Mouse (Mus musculus) brown adipose tissue, adult 24 weeks (tissue): ENCODE data around the gene Frem2. TPM values are rescaled to one million over a fixed set of nuclear protein-coding genes. Genes with fewer than 3 reads are reported as not detected.
A peak's percentile ranks its signal among the peaks of the same experiment; 100 is the strongest.

Experiments used
- H3K27ac ChIP-seq: fragments of 200-500 bp; replicated peaks from 2 replicates; pipeline ENCODE4 v1.5.1; 2012; ENCODE audit warnings: low read depth, mild to moderate bottlenecking, low read length
- H3K4me1 ChIP-seq: fragments of 200-500 bp; 2 replicates; pipeline ENCODE4 v1.6.1; 2012; ENCODE audit warnings: low read length, mixed read lengths; ENCODE audit not compliant: control insufficient read depth, insufficient read depth, insufficient read length
- H3K4me3 ChIP-seq: fragments of 200-500 bp; 2 replicates; pipeline ENCODE4 v1.5.1; 2012; ENCODE audit warnings: low read depth, mild to moderate bottlenecking, low read length, moderate library complexity; ENCODE audit not compliant: insufficient read depth
- polyA plus RNA-seq: library from polyadenylated mRNA; stranded (reverse); fragments of >200 nt; gene quantifications from 2 replicates; pipeline ENCODE4 v1.2.4, GENCODE M21; 2012; ENCODE audit not compliant: missing spikeins, insufficient read depth, insufficient read length

Frem2 gene
- polyA plus RNA-seq, result not detected in 2 replicates

DNA sequence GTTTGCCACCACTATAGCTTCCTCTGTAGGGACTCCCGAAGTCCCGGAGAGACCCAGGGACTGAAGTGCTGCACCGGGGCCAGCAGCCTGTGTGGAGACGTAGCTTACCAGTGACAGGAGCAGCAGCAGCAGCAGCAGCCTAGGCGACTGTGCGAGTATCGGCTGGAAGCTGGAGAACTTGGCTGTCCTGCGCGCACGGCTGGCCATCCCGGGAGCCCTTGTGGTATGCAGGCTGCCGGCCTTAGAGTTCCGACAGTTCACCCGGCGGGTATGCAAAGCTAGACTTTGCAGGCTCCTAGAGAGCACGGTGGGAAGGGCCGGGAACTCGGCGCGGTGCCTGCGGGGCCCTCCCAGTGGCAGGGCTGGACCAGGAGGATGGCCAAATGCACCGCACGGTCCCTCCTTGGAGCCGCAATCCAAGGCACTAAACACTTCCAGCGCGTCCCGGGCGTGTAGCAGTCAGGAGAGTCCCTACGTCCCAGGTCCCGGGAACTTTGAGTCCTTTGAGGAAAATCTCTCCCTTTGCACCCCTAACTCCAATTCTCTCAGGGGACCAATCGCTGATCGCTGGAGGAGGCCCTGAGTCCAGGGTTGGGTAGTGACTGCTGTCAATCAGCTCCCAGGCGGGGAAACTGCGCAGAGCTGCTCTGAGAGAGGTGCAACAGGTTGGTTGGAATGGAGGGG, at the start of gene Frem2:
Gene Frem2, minus strand, starts transcription at position 478 of the 684 bp plus-strand sequence.
- Histone ChIP-seq H3K27ac (no peak within 1 kb of the TSS), H3K4me1 (no peaks in the 10 kb centered on the region; the same call in 1 of the 2 replicates), H3K4me3 (peak within 1 kb of the TSS; percentile 47)

DNA sequence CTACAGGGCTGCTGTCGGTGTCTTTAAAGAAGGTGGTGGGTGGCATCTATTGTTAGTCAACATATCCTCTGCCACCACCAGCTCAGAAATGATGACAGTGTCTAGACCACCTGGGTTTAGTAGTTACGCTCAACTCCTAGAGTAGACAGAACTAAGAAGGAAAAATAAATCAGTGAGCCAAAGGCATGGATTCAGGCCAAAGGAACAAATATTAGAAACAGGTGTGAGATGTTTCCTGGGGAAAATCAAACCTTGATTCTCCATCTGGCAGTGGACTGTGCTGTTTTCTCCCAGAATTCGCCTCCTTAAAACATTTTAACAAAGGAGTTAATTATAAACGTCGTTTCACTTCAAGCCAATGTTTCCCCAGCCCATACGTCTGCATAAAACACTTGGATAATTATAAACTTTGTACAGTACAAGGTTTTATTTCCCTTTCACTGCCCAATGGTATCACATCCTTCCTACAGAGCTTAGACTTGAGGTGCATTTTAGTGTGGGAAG, 48.9 kb upstream of the Frem2 start:
- Histone ChIP-seq H3K4me3 (no peak overlapping the region), H3K4me1 (no peaks in the 10 kb centered on the region), H3K27ac (no peak overlapping the region)

DNA sequence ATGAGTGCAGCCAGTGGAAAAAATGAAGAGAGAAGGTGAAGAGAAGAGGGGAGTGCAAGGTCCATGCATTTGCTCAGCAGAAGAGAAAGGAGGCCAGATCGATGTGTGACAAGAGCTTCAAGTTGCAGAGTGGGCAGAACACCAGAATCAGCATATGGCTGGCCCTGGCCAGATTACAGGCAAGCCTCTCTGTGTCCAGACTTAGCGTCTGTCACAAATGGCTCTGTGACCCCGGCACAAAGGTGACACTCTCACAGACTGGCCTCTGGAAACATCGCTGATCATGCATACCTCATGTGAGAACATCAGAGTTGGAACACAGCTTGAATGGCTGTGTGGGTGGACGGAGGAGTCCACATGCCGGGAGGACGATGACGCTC, 46.0 kb upstream of the Frem2 start:
- no peaks in the 10 kb centered on the region for H3K4me1 ChIP-seq
- no peak overlapping the region for H3K4me3 ChIP-seq
- H3K27ac ChIP-seq, result no peak overlapping the region

DNA sequence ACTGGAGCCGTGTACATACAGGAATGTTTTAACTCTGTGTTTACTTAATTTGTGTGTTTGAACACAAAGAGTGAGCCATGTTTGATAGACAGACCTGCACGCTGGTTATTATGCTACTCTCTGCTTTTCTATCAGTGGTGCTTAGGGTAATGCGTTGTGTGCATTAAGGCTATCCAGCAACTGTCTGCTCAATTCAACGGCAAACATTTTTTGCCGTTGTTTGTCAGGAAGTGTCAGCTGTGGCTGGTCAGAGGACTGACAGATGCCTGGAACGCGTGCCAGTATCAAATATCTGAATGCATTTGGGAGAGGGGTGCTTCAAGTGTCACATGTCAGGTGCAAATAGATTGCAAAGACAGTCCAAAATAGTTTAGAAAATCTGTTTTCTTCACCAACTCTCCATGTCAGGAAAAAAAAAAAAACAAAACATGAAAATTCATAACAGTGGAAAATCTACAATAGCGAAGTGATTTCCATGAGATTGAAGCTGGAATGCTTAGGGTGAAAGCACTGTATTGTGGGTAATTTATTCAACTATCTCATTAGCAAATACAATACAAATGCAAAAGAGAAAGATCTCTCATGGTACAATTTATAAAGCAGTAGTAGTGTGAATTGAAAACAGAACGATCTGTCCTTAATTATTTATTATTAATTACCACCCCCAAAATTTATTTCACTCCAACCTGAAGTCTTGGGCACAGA, 45.4 kb upstream of the Frem2 start:
- Histone ChIP-seq H3K4me1 (no peaks in the 10 kb centered on the region), H3K4me3 (no peak overlapping the region), H3K27ac (no peak overlapping the region)

DNA sequence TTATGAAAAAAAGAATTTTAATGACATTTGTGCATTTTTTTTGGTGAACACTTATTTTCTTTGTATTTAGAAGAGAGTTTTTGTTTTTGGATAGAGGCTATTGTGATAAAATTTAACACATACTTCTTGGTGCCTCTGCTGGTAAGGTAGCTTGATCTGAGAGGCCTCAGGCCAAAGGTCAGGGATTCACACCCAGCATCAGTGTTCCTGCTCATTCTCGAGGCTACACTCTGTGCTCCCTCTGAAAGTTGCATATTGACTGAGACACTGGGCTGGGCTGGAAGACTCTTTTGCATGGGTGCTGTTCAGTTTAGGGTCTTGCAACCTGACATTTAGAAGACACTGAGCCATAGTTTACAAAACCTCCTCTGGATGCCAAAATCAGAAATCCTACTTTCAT, 44.8 kb upstream of the Frem2 start:
- Histone ChIP-seq H3K4me3 (no peak overlapping the region), H3K4me1 (no peaks in the 10 kb centered on the region), H3K27ac (no peak overlapping the region)

DNA sequence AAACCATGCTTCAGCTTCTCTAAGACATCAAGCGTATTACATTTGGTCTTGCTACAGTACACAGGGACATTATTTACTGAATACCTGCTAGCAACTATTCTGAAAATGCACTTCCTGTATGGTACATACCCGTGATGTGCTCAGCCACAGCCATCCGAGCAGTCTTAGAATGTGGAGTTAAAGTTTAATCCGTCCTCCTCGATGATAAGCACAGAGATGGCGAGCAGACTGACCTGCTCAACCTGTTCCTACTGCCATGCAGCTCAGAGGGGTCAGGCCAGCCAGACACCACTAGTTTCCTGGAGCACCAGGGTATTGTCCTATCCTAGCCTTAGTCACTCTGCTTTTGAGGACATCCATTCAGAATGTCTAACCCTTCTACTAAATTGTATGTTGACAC, 30.6 kb upstream of the Frem2 start:
- Histone ChIP-seq H3K4me3 (no peak overlapping the region), H3K4me1 (no peaks in the 10 kb centered on the region), H3K27ac (no peak overlapping the region)

DNA sequence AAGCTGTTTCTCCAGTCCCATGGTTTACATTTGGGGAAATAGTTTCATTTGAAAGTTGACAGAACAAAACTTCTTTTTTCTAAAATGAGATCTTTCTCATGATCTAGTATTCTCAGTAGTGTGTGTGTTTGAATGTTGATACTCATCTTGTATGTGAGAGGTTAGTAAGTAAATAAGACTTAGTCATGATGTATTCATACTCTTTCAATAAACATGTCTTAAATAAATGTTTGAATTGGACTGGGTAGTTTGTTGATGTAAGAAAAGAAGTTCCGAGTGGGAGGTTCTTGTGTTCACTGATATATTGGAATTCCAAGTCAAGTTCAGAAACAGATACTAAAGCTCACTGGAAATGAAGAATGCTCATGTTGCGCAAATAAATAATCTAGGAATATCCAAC, 25.1 kb upstream of the Frem2 start:
- Histone ChIP-seq H3K27ac (no peak overlapping the region), H3K4me3 (no peak overlapping the region), H3K4me1 (no peaks in the 10 kb centered on the region)

DNA sequence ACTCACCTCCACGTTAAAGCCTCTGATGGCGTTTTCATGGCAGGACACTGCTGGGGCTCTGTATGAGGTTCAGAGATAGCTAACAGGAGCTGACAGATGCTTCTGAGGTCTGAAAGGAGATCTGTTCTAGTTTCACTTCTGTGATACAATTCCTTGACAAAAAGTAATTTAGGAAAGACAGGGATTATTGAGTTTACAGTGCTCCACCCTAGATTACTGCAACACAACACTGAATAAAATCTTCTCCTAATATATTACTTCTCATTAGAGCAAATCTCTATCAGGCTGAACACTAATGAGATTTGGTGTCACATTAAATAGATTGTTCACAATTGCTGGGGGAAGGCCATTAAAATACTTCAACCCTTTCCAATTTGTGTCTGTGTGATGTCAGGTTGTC, 23.7 kb upstream of the Frem2 start:
- Histone ChIP-seq H3K27ac (no peak overlapping the region), H3K4me1 (no peaks in the 10 kb centered on the region), H3K4me3 (no peak overlapping the region)

DNA sequence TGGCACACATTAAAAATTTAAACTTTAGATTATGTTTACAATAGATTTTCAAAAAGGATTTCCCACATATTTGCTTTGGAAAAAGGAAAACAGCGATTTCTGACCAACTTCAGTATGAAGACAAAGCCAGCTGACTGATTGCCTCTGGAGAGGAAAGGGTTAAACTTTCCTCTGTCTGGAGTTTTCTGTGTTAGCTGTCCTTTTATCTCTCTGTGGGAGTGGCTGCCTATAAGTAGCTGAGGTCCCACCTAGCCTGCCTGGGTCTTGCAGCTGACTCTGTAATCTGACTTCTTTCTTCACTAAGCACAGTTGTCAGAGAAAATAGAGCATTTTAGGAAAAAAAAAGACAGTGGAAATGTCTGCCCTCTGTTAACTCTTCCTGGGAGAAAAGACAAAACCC, 17.1 kb upstream of the Frem2 start:
- Histone ChIP-seq H3K27ac (no peak overlapping the region), H3K4me3 (no peak overlapping the region), H3K4me1 (no peaks in the 10 kb centered on the region)

DNA sequence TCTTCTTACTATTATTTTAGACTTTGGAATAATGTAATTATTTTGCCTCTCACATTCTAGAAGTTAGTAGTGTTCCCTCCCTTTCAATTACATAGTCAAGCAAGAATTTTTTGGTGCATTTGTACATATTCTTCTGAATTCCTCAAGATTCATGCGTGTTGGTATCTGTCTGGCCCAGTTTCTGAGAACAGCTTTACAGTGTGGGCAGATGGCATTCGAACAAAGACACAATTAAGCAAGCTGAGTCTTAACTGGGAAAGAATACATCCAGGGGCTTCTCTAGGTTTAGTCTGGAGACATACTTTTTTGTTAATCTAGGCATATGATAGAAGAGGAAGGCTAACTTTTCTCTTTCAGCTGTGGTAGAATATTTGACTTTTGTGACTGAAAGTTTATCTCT, 12.6 kb upstream of the Frem2 start:
- Histone ChIP-seq H3K4me3 (no peak overlapping the region), H3K4me1 (no peaks in the 10 kb centered on the region), H3K27ac (no peak overlapping the region)

DNA sequence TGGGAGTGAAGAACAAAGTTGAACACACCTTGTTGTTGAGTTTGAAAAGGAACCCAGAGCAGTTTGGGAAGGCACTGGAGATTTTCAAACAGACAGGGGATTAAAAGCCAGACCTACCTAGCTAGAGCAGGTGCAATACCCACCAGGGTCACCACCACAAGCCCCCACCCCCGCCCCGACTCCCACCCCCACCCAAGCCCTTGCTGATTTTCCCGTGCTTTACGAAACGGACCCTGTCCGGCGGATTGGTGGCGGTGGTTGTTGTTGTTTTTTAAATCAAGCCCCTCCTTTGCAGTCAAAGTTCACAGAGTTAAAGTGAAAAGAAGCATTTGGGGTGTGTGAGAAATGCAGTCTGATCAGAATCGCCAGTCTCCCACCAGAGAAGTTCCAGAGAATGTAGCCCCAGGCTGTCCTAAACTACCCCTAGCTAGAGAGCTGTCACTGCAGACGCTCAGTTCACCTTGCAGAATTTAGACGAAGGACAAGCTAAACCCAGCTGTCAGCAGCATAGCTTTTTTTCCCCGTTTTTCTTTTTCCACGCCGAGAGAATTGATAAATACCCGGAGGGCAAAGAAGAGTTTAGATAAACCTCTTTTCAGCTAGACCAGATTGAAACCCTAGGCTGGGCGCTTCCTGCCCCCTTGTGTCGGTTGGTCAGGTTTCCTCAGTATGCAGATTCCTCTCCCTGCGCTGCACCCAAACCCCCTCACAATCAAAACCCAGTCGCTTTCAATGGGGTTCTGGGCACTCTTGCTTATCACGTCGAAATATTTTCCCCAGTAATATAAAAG, 784 bp upstream of the Frem2 start:
- H3K4me1 ChIP-seq, result no peaks in the 10 kb centered on the region; the same call in 1 of the 2 replicates
- peak overlapping the region; percentile 47; the same call in 1 of the 2 replicates for H3K4me3 ChIP-seq
- no peak overlapping the region for H3K27ac ChIP-seq

DNA sequence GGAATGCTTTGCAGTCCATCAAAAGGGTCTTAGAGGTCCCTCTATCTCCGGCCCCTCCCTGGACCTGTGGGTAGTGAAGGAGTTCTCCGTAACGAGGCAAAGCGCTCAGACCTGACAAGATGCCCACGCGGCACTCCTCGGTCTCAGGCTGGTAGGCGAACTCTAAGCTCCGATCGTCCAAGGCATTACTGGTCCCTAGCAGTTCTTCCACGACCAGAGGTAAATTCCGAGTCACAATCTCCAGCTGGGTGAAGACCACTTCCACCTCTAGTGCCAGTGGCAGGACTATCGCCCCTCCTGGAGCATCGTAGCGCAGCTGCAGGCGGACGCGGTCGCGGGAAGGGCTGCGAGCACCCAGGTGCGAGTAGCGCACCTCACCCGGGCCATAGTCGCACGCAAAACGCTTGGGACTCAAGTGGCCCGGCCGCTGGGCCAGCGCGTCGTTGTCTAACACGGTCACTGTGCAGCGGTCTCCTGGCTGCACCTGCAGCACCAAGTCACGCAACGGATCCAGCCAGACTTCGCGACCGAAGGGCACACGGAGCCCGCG, 752 bp downstream of the Frem2 start:
- no peak overlapping the region for H3K27ac ChIP-seq

DNA sequence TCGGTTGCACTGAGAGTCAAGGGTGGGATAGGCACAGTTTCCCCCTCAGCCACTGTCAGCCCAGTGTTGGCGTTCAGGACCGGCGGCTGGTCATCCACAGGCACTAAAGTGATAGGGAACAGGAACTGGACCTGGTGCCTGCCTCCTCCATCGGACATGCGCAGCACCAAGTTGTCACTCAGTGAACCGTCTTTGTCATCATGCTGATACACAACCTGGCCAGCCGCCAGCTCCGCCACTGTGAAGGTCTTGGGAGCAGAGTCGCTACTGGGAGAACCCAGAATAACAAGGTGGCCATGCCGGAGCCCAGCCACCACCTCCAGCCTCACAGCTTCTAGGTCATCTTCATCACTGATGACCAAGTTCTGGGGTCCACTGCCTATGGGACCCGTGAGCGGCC, 1.8 kb downstream of the Frem2 start:
- no peak overlapping the region for H3K27ac ChIP-seq
- no peak overlapping the region for H3K4me3 ChIP-seq
- no peaks in the 10 kb centered on the region; the same call in 1 of the 2 replicates for H3K4me1 ChIP-seq

More for the DNA sequence above, 752 bp downstream of the Frem2 start:
- no peaks in the 10 kb centered on the region; the same call in 1 of the 2 replicates for H3K4me1 ChIP-seq
- H3K4me3 ChIP-seq, result peak overlapping the region; percentile 47

DNA sequence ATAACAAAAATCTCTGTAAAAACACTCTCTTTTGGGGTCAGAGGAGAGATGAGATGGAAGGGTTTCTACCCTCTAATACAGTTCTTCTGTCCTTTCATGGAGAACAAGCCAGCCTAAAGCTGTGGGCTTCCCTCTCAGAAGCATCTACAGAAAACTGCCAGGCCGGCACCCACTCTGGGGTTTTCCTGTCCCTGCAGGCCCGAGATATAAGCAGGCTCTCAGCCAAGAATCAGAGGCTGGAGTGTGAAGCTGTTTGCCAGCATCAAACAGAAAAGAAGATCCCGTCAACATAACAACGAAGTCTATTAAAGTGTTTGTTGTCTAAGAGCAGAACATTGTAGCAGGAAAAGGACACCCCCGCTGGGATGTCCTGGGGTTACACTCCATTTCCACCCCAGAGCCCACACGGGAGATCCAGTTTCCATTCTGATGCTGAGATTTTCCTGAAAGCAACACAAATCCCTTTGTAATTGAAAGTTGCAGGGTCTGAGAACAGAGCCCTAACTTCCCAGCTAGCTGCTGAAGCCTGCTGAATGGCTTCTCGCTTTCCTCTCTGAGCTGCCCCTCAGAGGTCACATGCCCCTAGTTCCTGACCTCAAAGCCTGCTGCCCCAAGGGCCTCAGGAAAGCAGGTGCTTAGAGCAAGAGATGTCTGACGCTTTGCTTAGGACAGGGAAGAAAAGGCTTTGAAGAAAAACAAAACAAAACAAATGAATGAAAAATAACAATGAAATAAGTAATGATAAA, 7.0 kb downstream of the Frem2 start:
- no peaks in the 10 kb centered on the region for H3K4me1 ChIP-seq
- no peak overlapping the region for H3K4me3 ChIP-seq
- no peak overlapping the region for H3K27ac ChIP-seq
